Mouse (Mus musculus) heart, postnatal 0 days (tissue): Measurements from ENCODE around the gene Sorcs2.

ENCODE experiments used
- CTCF ChIP-seq: IDR thresholded peaks from 2 replicates; pipeline ENCODE4 v1.5.1; 2016; ENCODE audit warnings: antibody characterized with exemption, control low read depth, low read depth
- EP300 ChIP-seq: IDR thresholded peaks from 2 replicates; pipeline ENCODE4 v1.6.1; 2016; ENCODE audit warnings: antibody characterized with exemption, low read depth

DNA sequence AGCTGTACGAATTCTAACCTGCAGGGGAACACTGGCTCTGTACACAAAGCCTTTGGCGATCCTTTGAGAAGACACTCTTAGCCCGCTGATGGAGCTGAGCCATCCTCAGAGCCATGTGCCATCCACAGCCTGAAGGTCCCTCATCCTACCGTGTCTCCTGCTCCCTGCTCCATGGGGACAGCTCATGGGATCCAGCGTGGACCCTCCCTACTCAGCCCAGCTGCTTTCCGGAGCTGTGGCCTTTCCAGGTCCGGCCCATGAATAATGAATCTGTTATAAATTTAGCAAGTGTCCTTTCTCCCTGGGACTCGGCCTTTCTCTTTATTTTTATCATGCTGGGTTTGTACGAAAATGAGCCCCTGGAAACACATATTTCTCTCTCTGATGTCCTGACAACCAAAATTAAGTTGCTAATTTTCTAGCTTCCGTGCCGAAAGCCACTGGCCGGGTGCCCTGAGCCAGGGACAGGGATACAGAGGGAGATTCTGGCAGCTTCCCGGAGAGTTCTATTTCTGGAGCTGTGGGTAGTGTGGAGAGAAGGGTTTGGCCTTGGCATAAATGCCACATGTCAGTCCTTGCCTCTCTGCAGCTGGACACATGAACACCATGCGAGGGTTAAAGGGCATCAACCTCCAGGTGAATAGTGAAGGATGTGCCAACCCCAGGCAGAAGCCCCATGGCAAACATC lies 228.8 kb downstream of the Sorcs2 start:
- no peak for TF ChIP-seq CTCF
- no peak for TF ChIP-seq EP300
